Mouse (Mus musculus): ENCODE measurements around the gene Rps6ka1. TPM values are rescaled to one million over a fixed set of nuclear protein-coding genes. Genes with fewer than 3 reads are reported as not detected.
A peak's percentile ranks its signal among the peaks of the same experiment; 100 is the strongest.

The Rps6ka1 gene
- polyA plus RNA-seq, 1 experiment from 2014 or later, result 66.5 TPM

GRCm38 (mm10) chr4:133873926-133874864 lies 13.4 kb downstream of the Rps6ka1 start:
- 37% methylated on average over 17 of the region's 17 CpGs for WGBS
- no peaks in the 10 kb centered on the region for H3K9me3 ChIP-seq (ENCODE audit: control insufficient read depth, low read length)
- ATAC-seq (replicated peaks; ENCODE audit: low FRiP score) (peak; percentile 42), DNase-seq (ENCODE audit: low spot score) (no peak)
- H3K4me2 ChIP-seq, result peak overlapping the region; percentile 61
- peak overlapping the region; percentile 95 for H3K27ac ChIP-seq (ENCODE audit: low read depth, low read length)
- peak overlapping the region; percentile 34 for H3K9ac ChIP-seq (ENCODE audit: low read depth, low read length)
- H3K4me1 ChIP-seq (replicated peaks; ENCODE audit: control insufficient read depth, insufficient read depth, low read length), result peaks cover 67% of the 10 kb centered on the region
- no peaks in the 10 kb centered on the region for H3K27me3 ChIP-seq (replicated peaks; ENCODE audit: control insufficient read depth, insufficient read depth, low read length)
- peak overlapping the region; percentile 46 for H3K4me3 ChIP-seq (ENCODE audit: low read depth, low read length)
- peaks cover 7% of the 10 kb centered on the region; the same call in 1 of the 2 replicates for H3K36me3 ChIP-seq (ENCODE audit: control insufficient read depth, insufficient read depth, low read length)

- Histone ChIP-seq H3K9ac (ENCODE audit: low read depth, low read length) (peak overlapping the region; percentile 34), H3K27me3 (replicated peaks; ENCODE audit: control insufficient read depth, insufficient read depth, low read length) (no peaks in the 10 kb centered on the region), H3K4me1 (replicated peaks; ENCODE audit: control insufficient read depth, insufficient read depth, low read length) (peaks cover 59% of the 10 kb centered on the region), H3K9me3 (ENCODE audit: control insufficient read depth, low read length) (no peaks in the 10 kb centered on the region), H3K36me3 (ENCODE audit: control insufficient read depth, insufficient read depth, low read length) (peaks cover 10% of the 10 kb centered on the region; the same call in 1 of the 2 replicates), H3K4me2 (peak overlapping the region; percentile 61), H3K4me3 (ENCODE audit: low read depth, low read length) (peak overlapping the region; percentile 46), H3K27ac (ENCODE audit: low read depth, low read length) (peak overlapping the region; percentile 95)
- WGBS, result 46% methylated on average over 4 of the region's 4 CpGs
- peak; percentile 86 for ATAC-seq (replicated peaks; ENCODE audit: low FRiP score)
- DNase-seq (ENCODE audit: low spot score), result no peak
Observed at GRCm38 (mm10) chr4:133873431-133873851, 14.2 kb downstream of the Rps6ka1 start.

GRCm38 (mm10) chr4:133872812-133873300 lies 14.7 kb downstream of the Rps6ka1 start:
- 36% methylated on average over 15 of the region's 15 CpGs for WGBS
- ATAC-seq (replicated peaks; ENCODE audit: low FRiP score) (peak; percentile 82), DNase-seq (ENCODE audit: low spot score) (peak; percentile 64)
- Histone ChIP-seq H3K9ac (ENCODE audit: low read depth, low read length) (peak overlapping the region; percentile 50), H3K9me3 (ENCODE audit: control insufficient read depth, low read length) (no peaks in the 10 kb centered on the region), H3K4me3 (ENCODE audit: low read depth, low read length) (peak overlapping the region; percentile 46), H3K4me1 (replicated peaks; ENCODE audit: control insufficient read depth, insufficient read depth, low read length) (peaks cover 53% of the 10 kb centered on the region), H3K27me3 (replicated peaks; ENCODE audit: control insufficient read depth, insufficient read depth, low read length) (no peaks in the 10 kb centered on the region), H3K27ac (ENCODE audit: low read depth, low read length) (peak overlapping the region; percentile 95), H3K4me2 (peak overlapping the region; percentile 61), H3K36me3 (ENCODE audit: control insufficient read depth, insufficient read depth, low read length) (peaks cover 12% of the 10 kb centered on the region; the same call in 1 of the 2 replicates)

- Histone ChIP-seq H3K27me3 (replicated peaks; ENCODE audit: control insufficient read depth, insufficient read depth, low read length) (no peaks in the 10 kb centered on the region), H3K27ac (ENCODE audit: low read depth, low read length) (peak overlapping the region; percentile 95), H3K4me3 (ENCODE audit: low read depth, low read length) (peak overlapping the region; percentile 46), H3K4me1 (replicated peaks; ENCODE audit: control insufficient read depth, insufficient read depth, low read length) (peaks cover 51% of the 10 kb centered on the region), H3K4me2 (peak overlapping the region; percentile 61), H3K36me3 (ENCODE audit: control insufficient read depth, insufficient read depth, low read length) (peaks cover 12% of the 10 kb centered on the region; the same call in 1 of the 2 replicates), H3K9ac (ENCODE audit: low read depth, low read length) (peak overlapping the region; percentile 50), H3K9me3 (ENCODE audit: control insufficient read depth, low read length) (no peaks in the 10 kb centered on the region)
- ATAC-seq (replicated peaks; ENCODE audit: low FRiP score) (no peak), DNase-seq (ENCODE audit: low spot score) (no peak)
- 45% methylated on average over 7 of the region's 7 CpGs for WGBS
Observed at GRCm38 (mm10) chr4:133872222-133872811, 15.3 kb downstream of the Rps6ka1 start.

GRCm38 (mm10) chr4:133865231-133865630 lies 22.4 kb downstream of the Rps6ka1 start:
- no peaks in the 10 kb centered on the region for H3K4me1 ChIP-seq (replicated peaks; ENCODE audit: control insufficient read depth, insufficient read depth, low read length)
- peaks cover 31% of the 10 kb centered on the region; the same call in 1 of the 2 replicates for H3K36me3 ChIP-seq (ENCODE audit: control insufficient read depth, insufficient read depth, low read length)
- H3K27me3 ChIP-seq (replicated peaks; ENCODE audit: control insufficient read depth, insufficient read depth, low read length), result no peaks in the 10 kb centered on the region
- WGBS, result 80% methylated on average over 5 of the region's 5 CpGs
- 0 out of 2 replicates have a peak overlapping the region, but pooled peaks have one; percentile 9 for H3K9ac ChIP-seq (ENCODE audit: low read depth, low read length)
- H3K27ac ChIP-seq (ENCODE audit: low read depth, low read length), result no peak overlapping the region
- H3K4me2 ChIP-seq, result no peak overlapping the region
- DNase-seq (ENCODE audit: low spot score) (no peak), ATAC-seq (replicated peaks; ENCODE audit: low FRiP score) (no peak)
- no peaks in the 10 kb centered on the region for H3K9me3 ChIP-seq (ENCODE audit: control insufficient read depth, low read length)
- H3K4me3 ChIP-seq (ENCODE audit: low read depth, low read length), result no peak overlapping the region

- H3K9ac ChIP-seq (ENCODE audit: low read depth, low read length), result 0 out of 2 replicates have a peak overlapping the region, but pooled peaks have one; percentile 9
- WGBS, result 82% methylated on average over 13 of the region's 13 CpGs
- DNase-seq (ENCODE audit: low spot score), result no peak
Observed at GRCm38 (mm10) chr4:133864380-133864981, 23.1 kb downstream of the Rps6ka1 start.

GRCm38 (mm10) chr4:133863795-133864379 lies 23.7 kb downstream of the Rps6ka1 start:
- H3K4me3 ChIP-seq (ENCODE audit: low read depth, low read length), result no peak overlapping the region
- H3K36me3 ChIP-seq (ENCODE audit: control insufficient read depth, insufficient read depth, low read length), result peaks cover 24% of the 10 kb centered on the region; the same call in 1 of the 2 replicates
- 79% methylated on average over 12 of the region's 12 CpGs for WGBS
- H3K27me3 ChIP-seq (replicated peaks; ENCODE audit: control insufficient read depth, insufficient read depth, low read length), result no peaks in the 10 kb centered on the region
- no peak overlapping the region for H3K4me2 ChIP-seq
- ATAC-seq (replicated peaks; ENCODE audit: low FRiP score), result no peak
- H3K4me1 ChIP-seq (replicated peaks; ENCODE audit: control insufficient read depth, insufficient read depth, low read length), result no peaks in the 10 kb centered on the region
- no peak for DNase-seq (ENCODE audit: low spot score)
- no peaks in the 10 kb centered on the region for H3K9me3 ChIP-seq (ENCODE audit: control insufficient read depth, low read length)
- H3K9ac ChIP-seq (ENCODE audit: low read depth, low read length), result no peak overlapping the region
- H3K27ac ChIP-seq (ENCODE audit: low read depth, low read length), result 0 out of 2 replicates have a peak overlapping the region, but pooled peaks have one; percentile 0

More at GRCm38 (mm10) chr4:133864380-133864981, 23.1 kb downstream of the Rps6ka1 start:
- H3K27ac ChIP-seq (ENCODE audit: low read depth, low read length), result 0 out of 2 replicates have a peak overlapping the region, but pooled peaks have one; percentile 0
- no peak overlapping the region for H3K4me3 ChIP-seq (ENCODE audit: low read depth, low read length)
- H3K36me3 ChIP-seq (ENCODE audit: control insufficient read depth, insufficient read depth, low read length), result peaks cover 29% of the 10 kb centered on the region; the same call in 1 of the 2 replicates
- no peak overlapping the region for H3K4me2 ChIP-seq
- H3K9me3 ChIP-seq (ENCODE audit: control insufficient read depth, low read length), result no peaks in the 10 kb centered on the region
- no peaks in the 10 kb centered on the region for H3K27me3 ChIP-seq (replicated peaks; ENCODE audit: control insufficient read depth, insufficient read depth, low read length)
- no peak for ATAC-seq (replicated peaks; ENCODE audit: low FRiP score)
- no peaks in the 10 kb centered on the region for H3K4me1 ChIP-seq (replicated peaks; ENCODE audit: control insufficient read depth, insufficient read depth, low read length)

- ATAC-seq (replicated peaks; ENCODE audit: low FRiP score) (no peak), DNase-seq (ENCODE audit: low spot score) (no peak)
- 69% methylated on average over 4 of the region's 4 CpGs for WGBS
- Histone ChIP-seq H3K4me3 (ENCODE audit: low read depth, low read length) (no peak overlapping the region), H3K36me3 (ENCODE audit: control insufficient read depth, insufficient read depth, low read length) (peaks cover 19% of the 10 kb centered on the region; the same call in 1 of the 2 replicates), H3K27ac (ENCODE audit: low read depth, low read length) (no peak overlapping the region), H3K4me1 (replicated peaks; ENCODE audit: control insufficient read depth, insufficient read depth, low read length) (no peaks in the 10 kb centered on the region), H3K4me2 (no peak overlapping the region), H3K9ac (ENCODE audit: low read depth, low read length) (no peak overlapping the region), H3K27me3 (replicated peaks; ENCODE audit: control insufficient read depth, insufficient read depth, low read length) (no peaks in the 10 kb centered on the region), H3K9me3 (ENCODE audit: control insufficient read depth, low read length) (no peaks in the 10 kb centered on the region)
Observed at GRCm38 (mm10) chr4:133857527-133857926, 30.1 kb downstream of the Rps6ka1 start.
